Mouse (Mus musculus): ENCODE data around the gene Mindy4. TPM values are rescaled to one million over a fixed set of nuclear protein-coding genes. Genes with fewer than 3 reads are reported as not detected.

Mindy4 gene
- polyA plus RNA-seq, 1 experiment from 2014 or later, result 17.2 TPM

DNA sequence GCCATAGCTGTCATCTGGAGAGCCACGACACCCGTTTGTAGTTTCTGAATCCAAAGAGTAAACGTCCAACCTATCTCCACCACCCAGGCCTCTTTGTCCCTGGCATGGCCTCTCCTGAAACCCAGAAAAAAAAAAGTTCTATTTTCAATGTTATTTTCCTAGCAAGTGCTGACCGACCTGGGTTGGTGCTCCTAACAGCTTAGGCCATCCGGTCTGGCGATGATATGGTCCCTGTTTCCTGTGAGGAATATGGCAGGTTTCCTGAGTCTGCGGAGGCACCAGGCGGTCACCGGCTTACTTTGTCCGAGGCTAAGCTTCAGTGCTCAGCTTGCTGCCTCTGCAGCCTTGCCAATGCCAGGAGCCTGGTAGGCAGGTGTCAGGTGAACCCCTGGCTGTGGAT, 71.8 kb downstream of the Mindy4 start:
- ATAC-seq (ENCODE audit: insufficient number of reproducible peaks, low FRiP score, low TSS enrichment, low read depth) (no peak), DNase-seq (ENCODE audit: low spot score) (no peak)
- no peak overlapping the region for H3K27ac ChIP-seq (replicated peaks; ENCODE audit: low read depth, low read length)
- H3K4me2 ChIP-seq (ENCODE audit: low read depth, severe bottlenecking), result no peak overlapping the region
- no peak overlapping the region for H3K9ac ChIP-seq (ENCODE audit: low read length)
- H3K4me1 ChIP-seq (ENCODE audit: control insufficient read depth, insufficient read depth, low read length), result no peaks in the 10 kb centered on the region
- H3K4me3 ChIP-seq (ENCODE audit: low read depth, low read length), result no peak overlapping the region
- H3K9me3 ChIP-seq (ENCODE audit: control insufficient read depth, low read length), result no peaks in the 10 kb centered on the region
- no peaks in the 10 kb centered on the region for H3K36me3 ChIP-seq (ENCODE audit: control insufficient read depth, insufficient read depth, low read length)
- H3K27me3 ChIP-seq (ENCODE audit: control insufficient read depth, insufficient read depth, low read length), result no peaks in the 10 kb centered on the region
- 91% methylated on average over 10 of the region's 10 CpGs for whole genome bisulfite sequencing

- Histone ChIP-seq H3K27me3 (ENCODE audit: control insufficient read depth, insufficient read depth, low read length) (no peaks in the 10 kb centered on the region), H3K4me3 (ENCODE audit: low read depth, low read length) (no peak overlapping the region), H3K4me2 (ENCODE audit: low read depth, severe bottlenecking) (no peak overlapping the region), H3K36me3 (ENCODE audit: control insufficient read depth, insufficient read depth, low read length) (no peaks in the 10 kb centered on the region), H3K9ac (ENCODE audit: low read length) (no peak overlapping the region), H3K9me3 (ENCODE audit: control insufficient read depth, low read length) (no peaks in the 10 kb centered on the region), H3K4me1 (ENCODE audit: control insufficient read depth, insufficient read depth, low read length) (no peaks in the 10 kb centered on the region), H3K27ac (replicated peaks; ENCODE audit: low read depth, low read length) (no peak overlapping the region)
- DNase-seq (ENCODE audit: low spot score), result no peak
- ATAC-seq (ENCODE audit: insufficient number of reproducible peaks, low FRiP score, low TSS enrichment, low read depth), result no peak
- WGBS, result 79% methylated on average over 8 of the region's 8 CpGs
Observed at GRCm38 (mm10) chr6:55275786-55276185, 72.6 kb downstream of the Mindy4 start.

DNA sequence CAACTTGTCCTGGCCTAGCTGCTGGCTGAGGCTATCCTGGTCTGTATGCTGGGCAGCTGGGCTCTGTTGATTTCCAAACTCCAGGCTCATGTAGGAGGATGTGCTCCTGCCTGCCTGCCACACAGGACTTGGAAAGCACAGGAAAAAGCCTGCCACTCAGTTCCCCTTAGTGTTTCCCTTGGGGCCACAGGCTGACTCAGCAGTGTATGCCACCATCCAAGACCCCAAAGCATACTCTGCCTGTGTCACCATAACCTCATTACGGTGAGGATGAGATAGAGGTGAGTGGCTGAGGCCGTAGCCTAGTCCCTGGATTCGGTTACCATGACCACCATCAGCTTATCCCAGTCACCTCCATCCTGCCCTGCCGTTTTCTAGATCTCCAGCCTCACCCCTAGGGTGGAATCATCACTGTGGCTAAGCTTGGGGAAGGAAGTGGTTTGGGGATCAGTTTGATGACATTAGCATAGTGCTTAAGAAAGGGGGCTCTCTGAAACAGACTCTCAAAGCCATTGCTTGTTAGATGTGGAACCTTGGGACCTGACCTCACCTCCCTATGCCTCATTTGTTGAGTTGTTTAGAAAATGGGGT, 73.6 kb downstream of the Mindy4 start:
- Histone ChIP-seq H3K9ac (ENCODE audit: low read length) (no peak overlapping the region), H3K27me3 (ENCODE audit: control insufficient read depth, insufficient read depth, low read length) (no peaks in the 10 kb centered on the region), H3K4me1 (ENCODE audit: control insufficient read depth, insufficient read depth, low read length) (no peaks in the 10 kb centered on the region), H3K9me3 (ENCODE audit: control insufficient read depth, low read length) (no peaks in the 10 kb centered on the region), H3K4me2 (ENCODE audit: low read depth, severe bottlenecking) (no peak overlapping the region), H3K27ac (replicated peaks; ENCODE audit: low read depth, low read length) (no peak overlapping the region), H3K36me3 (ENCODE audit: control insufficient read depth, insufficient read depth, low read length) (no peaks in the 10 kb centered on the region), H3K4me3 (ENCODE audit: low read depth, low read length) (no peak overlapping the region)
- no peak for ATAC-seq (ENCODE audit: insufficient number of reproducible peaks, low FRiP score, low TSS enrichment, low read depth)
- 84% methylated on average over 4 of the region's 4 CpGs for WGBS
- no peak for DNase-seq (ENCODE audit: low spot score)

GRCm38 (mm10) chr6:55278086-55278485, 74.9 kb downstream of the Mindy4 start:
- ATAC-seq (ENCODE audit: insufficient number of reproducible peaks, low FRiP score, low TSS enrichment, low read depth), result no peak
- 84% methylated on average over 6 of the region's 6 CpGs for WGBS
- H3K4me2 ChIP-seq (ENCODE audit: low read depth, severe bottlenecking), result no peak overlapping the region
- no peaks in the 10 kb centered on the region for H3K4me1 ChIP-seq (ENCODE audit: control insufficient read depth, insufficient read depth, low read length)
- no peak overlapping the region for H3K9ac ChIP-seq (ENCODE audit: low read length)
- no peaks in the 10 kb centered on the region for H3K27me3 ChIP-seq (ENCODE audit: control insufficient read depth, insufficient read depth, low read length)
- no peaks in the 10 kb centered on the region for H3K36me3 ChIP-seq (ENCODE audit: control insufficient read depth, insufficient read depth, low read length)
- DNase-seq (ENCODE audit: low spot score), result no peak
- H3K9me3 ChIP-seq (ENCODE audit: control insufficient read depth, low read length), result no peaks in the 10 kb centered on the region
- H3K27ac ChIP-seq (replicated peaks; ENCODE audit: low read depth, low read length), result 0 out of 2 replicates have a peak overlapping the region, but pooled peaks have one; percentile 9
- H3K4me3 ChIP-seq (ENCODE audit: low read depth, low read length), result no peak overlapping the region

GRCm38 (mm10) chr6:55278520-55278919, 75.3 kb downstream of the Mindy4 start:
- H3K4me2 ChIP-seq (ENCODE audit: low read depth, severe bottlenecking), result no peak overlapping the region
- H3K27ac ChIP-seq (replicated peaks; ENCODE audit: low read depth, low read length), result no peak overlapping the region
- no peak overlapping the region for H3K9ac ChIP-seq (ENCODE audit: low read length)
- no peaks in the 10 kb centered on the region for H3K9me3 ChIP-seq (ENCODE audit: control insufficient read depth, low read length)
- H3K36me3 ChIP-seq (ENCODE audit: control insufficient read depth, insufficient read depth, low read length), result no peaks in the 10 kb centered on the region
- ATAC-seq (ENCODE audit: insufficient number of reproducible peaks, low FRiP score, low TSS enrichment, low read depth) (no peak), DNase-seq (ENCODE audit: low spot score) (no peak)
- no peak overlapping the region for H3K4me3 ChIP-seq (ENCODE audit: low read depth, low read length)
- H3K4me1 ChIP-seq (ENCODE audit: control insufficient read depth, insufficient read depth, low read length), result no peaks in the 10 kb centered on the region
- H3K27me3 ChIP-seq (ENCODE audit: control insufficient read depth, insufficient read depth, low read length), result no peaks in the 10 kb centered on the region
- 80% methylated on average over 4 of the region's 4 CpGs for WGBS

- H3K27me3 ChIP-seq (ENCODE audit: control insufficient read depth, insufficient read depth, low read length), result no peaks in the 10 kb centered on the region
- H3K27ac ChIP-seq (replicated peaks; ENCODE audit: low read depth, low read length), result no peak overlapping the region
- H3K36me3 ChIP-seq (ENCODE audit: control insufficient read depth, insufficient read depth, low read length), result no peaks in the 10 kb centered on the region
- ATAC-seq (ENCODE audit: insufficient number of reproducible peaks, low FRiP score, low TSS enrichment, low read depth), result no peak
- H3K9me3 ChIP-seq (ENCODE audit: control insufficient read depth, low read length), result no peaks in the 10 kb centered on the region
- WGBS, result 88% methylated on average over 8 of the region's 8 CpGs
- no peaks in the 10 kb centered on the region for H3K4me1 ChIP-seq (ENCODE audit: control insufficient read depth, insufficient read depth, low read length)
- DNase-seq (ENCODE audit: low spot score), result no peak
- no peak overlapping the region for H3K4me2 ChIP-seq (ENCODE audit: low read depth, severe bottlenecking)
- H3K4me3 ChIP-seq (ENCODE audit: low read depth, low read length), result no peak overlapping the region
- H3K9ac ChIP-seq (ENCODE audit: low read length), result no peak overlapping the region
Observed at GRCm38 (mm10) chr6:55280979-55281378, 77.8 kb downstream of the Mindy4 start.

- H3K27ac ChIP-seq (replicated peaks; ENCODE audit: low read depth, low read length), result no peak overlapping the region
- 91% methylated on average over 7 of the region's 7 CpGs for WGBS
- ATAC-seq (ENCODE audit: insufficient number of reproducible peaks, low FRiP score, low TSS enrichment, low read depth), result no peak
Observed at GRCm38 (mm10) chr6:55281687-55282086, 78.5 kb downstream of the Mindy4 start.

GRCm38 (mm10) chr6:55282348-55282747, 79.2 kb downstream of the Mindy4 start:
- WGBS, result 93% methylated on average over 8 of the region's 8 CpGs

More at GRCm38 (mm10) chr6:55281687-55282086, 78.5 kb downstream of the Mindy4 start:
- H3K36me3 ChIP-seq (ENCODE audit: control insufficient read depth, insufficient read depth, low read length), result no peaks in the 10 kb centered on the region
- H3K27me3 ChIP-seq (ENCODE audit: control insufficient read depth, insufficient read depth, low read length), result no peaks in the 10 kb centered on the region
- no peaks in the 10 kb centered on the region for H3K4me1 ChIP-seq (ENCODE audit: control insufficient read depth, insufficient read depth, low read length)
- H3K9ac ChIP-seq (ENCODE audit: low read length), result no peak overlapping the region
- H3K4me3 ChIP-seq (ENCODE audit: low read depth, low read length), result no peak overlapping the region
- no peak overlapping the region for H3K4me2 ChIP-seq (ENCODE audit: low read depth, severe bottlenecking)
- H3K9me3 ChIP-seq (ENCODE audit: control insufficient read depth, low read length), result no peaks in the 10 kb centered on the region
- DNase-seq (ENCODE audit: low spot score), result no peak

GRCm38 (mm10) chr6:55285218-55285617, 82.0 kb downstream of the Mindy4 start:
- WGBS, result 56% methylated on average over 5 of the region's 5 CpGs
- Histone ChIP-seq H3K9ac (ENCODE audit: low read length) (no peak overlapping the region), H3K27me3 (ENCODE audit: control insufficient read depth, insufficient read depth, low read length) (no peaks in the 10 kb centered on the region), H3K9me3 (ENCODE audit: control insufficient read depth, low read length) (no peaks in the 10 kb centered on the region), H3K4me2 (ENCODE audit: low read depth, severe bottlenecking) (no peak overlapping the region), H3K36me3 (ENCODE audit: control insufficient read depth, insufficient read depth, low read length) (no peaks in the 10 kb centered on the region), H3K4me3 (ENCODE audit: low read depth, low read length) (no peak overlapping the region), H3K4me1 (ENCODE audit: control insufficient read depth, insufficient read depth, low read length) (no peaks in the 10 kb centered on the region), H3K27ac (replicated peaks; ENCODE audit: low read depth, low read length) (no peak overlapping the region)
- ATAC-seq (ENCODE audit: insufficient number of reproducible peaks, low FRiP score, low TSS enrichment, low read depth) (no peak), DNase-seq (ENCODE audit: low spot score) (no peak)

More at GRCm38 (mm10) chr6:55282348-55282747, 79.2 kb downstream of the Mindy4 start:
- Histone ChIP-seq H3K9me3 (ENCODE audit: control insufficient read depth, low read length) (no peaks in the 10 kb centered on the region), H3K4me1 (ENCODE audit: control insufficient read depth, insufficient read depth, low read length) (no peaks in the 10 kb centered on the region), H3K9ac (ENCODE audit: low read length) (no peak overlapping the region), H3K27me3 (ENCODE audit: control insufficient read depth, insufficient read depth, low read length) (no peaks in the 10 kb centered on the region), H3K4me2 (ENCODE audit: low read depth, severe bottlenecking) (no peak overlapping the region), H3K27ac (replicated peaks; ENCODE audit: low read depth, low read length) (no peak overlapping the region), H3K36me3 (ENCODE audit: control insufficient read depth, insufficient read depth, low read length) (no peaks in the 10 kb centered on the region), H3K4me3 (ENCODE audit: low read depth, low read length) (no peak overlapping the region)
- no peak for DNase-seq (ENCODE audit: low spot score)
- ATAC-seq (ENCODE audit: insufficient number of reproducible peaks, low FRiP score, low TSS enrichment, low read depth), result no peak
